Mouse (Mus musculus): Measurements from ENCODE around the gene Nae1. TPM values are rescaled to one million over a fixed set of nuclear protein-coding genes. Genes with fewer than 3 reads are reported as not detected.

Nae1 gene
- polyA plus RNA-seq, 2 experiments = 23.4 to 37.5 TPM

- no peak within 1 kb of the TSS for H3K27ac ChIP-seq
- TF ChIP-seq CTCF (IDR thresholded peaks at IDR 0.05; ENCODE audit: low read depth) (no peak), EP300 (IDR thresholded peaks at IDR 0.05; ENCODE audit: low read depth) (no peak)
- DNase-seq (ENCODE audit: low read depth in 3 of 3, low spot score in 3 of 3) = no peak
- peak within 1 kb of the TSS; percentile 48 for H3K9ac ChIP-seq (replicated peaks)
- peak within 1 kb of the TSS; percentile 28 to 56 for H3K4me3 ChIP-seq (ENCODE audit: insufficient read depth in 1 of 2, low read depth in 2 of 2, low read length in 2 of 2)
- peaks cover 3% of the 10 kb centered on the region; the same call in 1 of the 2 replicates for H3K36me3 ChIP-seq (replicated peaks; ENCODE audit: control insufficient read depth, insufficient read depth, low read depth)
- peak; percentile 35; the same call in 1 of the 2 replicates for ATAC-seq (ENCODE audit: insufficient read depth)
- peak within 1 kb of the TSS; percentile 84 for H3K4me2 ChIP-seq (ENCODE audit: low read depth)
- no peaks in the 10 kb centered on the region for H3K9me3 ChIP-seq (ENCODE audit: control insufficient read depth, low read length)
- no peaks in the 10 kb centered on the region for H3K27me3 ChIP-seq (ENCODE audit: control insufficient read depth, insufficient read depth, low read length)
- WGBS (ENCODE audit: insufficient replicate concordance) = 3% methylated on average over 64 of the region's 64 CpGs
- H3K4me1 ChIP-seq (replicated peaks; ENCODE audit: control insufficient read depth in 2 of 2, insufficient read depth in 2 of 2, low read length in 1 of 2) = 0 out of 4 replicates have a peak, but pooled peaks cover 0 to 1% of the 10 kb centered on the region in 2 experiments
Observed at GRCm38 (mm10) chr8:104509061-104510006, 25.1 kb downstream of the Nae1 start, which contains the start of gene Terb1. Gene Terb1 (minus strand): TSS chr8:104509910.

DNA sequence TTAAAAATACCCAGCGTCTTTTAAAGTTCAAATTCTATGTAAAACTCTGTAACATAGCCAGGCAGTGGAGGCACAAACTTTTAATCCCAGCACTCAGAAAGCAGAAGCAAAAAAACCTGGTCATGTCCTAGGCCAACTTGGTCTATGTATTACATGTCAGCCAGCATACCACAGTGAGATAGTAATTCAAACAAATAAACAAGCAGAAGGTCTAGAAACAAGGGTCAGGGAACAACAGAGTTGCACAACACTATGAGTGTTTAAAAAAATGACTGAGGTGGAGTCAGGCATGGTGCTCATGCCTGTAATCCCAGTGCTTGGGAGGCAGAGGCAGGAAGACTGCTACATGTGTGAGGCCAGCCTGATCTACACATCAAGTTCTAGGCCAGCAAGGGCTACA, 55.3 kb downstream of the Nae1 start:
- Histone ChIP-seq H3K9ac (replicated peaks) (no peak overlapping the region), H3K4me3 (ENCODE audit: insufficient read depth in 1 of 2, low read depth in 2 of 2, low read length in 2 of 2) (no peak overlapping the region), H3K4me2 (ENCODE audit: low read depth) (no peak overlapping the region), H3K9me3 (ENCODE audit: control insufficient read depth, low read length) (no peaks in the 10 kb centered on the region), H3K4me1 (replicated peaks; ENCODE audit: control insufficient read depth in 2 of 2, insufficient read depth in 2 of 2, low read length in 1 of 2) (no peaks in the 10 kb centered on the region), H3K27me3 (ENCODE audit: control insufficient read depth, insufficient read depth, low read length) (no peaks in the 10 kb centered on the region), H3K36me3 (replicated peaks; ENCODE audit: control insufficient read depth, insufficient read depth, low read depth) (no peaks in the 10 kb centered on the region), H3K27ac (no peak overlapping the region)
- 43% methylated on average over 1 of the region's 1 CpGs for WGBS (ENCODE audit: insufficient replicate concordance)
- DNase-seq (ENCODE audit: low read depth in 3 of 3, low spot score in 3 of 3) (no peak), ATAC-seq (ENCODE audit: insufficient read depth) (no peak)
- TF ChIP-seq EP300 (IDR thresholded peaks at IDR 0.05; ENCODE audit: low read depth) (no peak), CTCF (IDR thresholded peaks at IDR 0.05; ENCODE audit: low read depth) (no peak)

DNA sequence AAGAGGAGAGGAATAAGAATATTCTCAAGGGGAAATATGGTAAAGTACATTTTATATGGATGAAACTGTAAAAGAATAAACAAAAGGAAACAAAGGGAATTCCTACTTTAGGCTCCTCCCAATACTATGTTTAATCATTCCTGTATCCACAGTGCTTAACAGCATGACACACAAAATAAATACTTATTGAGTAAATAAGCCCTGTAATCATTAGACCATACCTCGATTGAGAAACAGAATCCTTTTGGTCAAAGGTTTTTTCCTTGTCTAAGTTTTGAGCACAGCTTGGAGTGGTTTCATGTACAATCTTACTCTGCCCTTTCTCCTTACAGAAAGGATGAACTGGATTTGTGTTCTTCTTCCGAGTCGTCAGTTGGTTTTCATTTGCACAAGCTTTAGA, 62.0 kb downstream of the Nae1 start:
- Histone ChIP-seq H3K27me3 (ENCODE audit: control insufficient read depth, insufficient read depth, low read length) (no peaks in the 10 kb centered on the region), H3K9ac (replicated peaks) (no peak overlapping the region), H3K36me3 (replicated peaks; ENCODE audit: control insufficient read depth, insufficient read depth, low read depth) (no peaks in the 10 kb centered on the region), H3K9me3 (ENCODE audit: control insufficient read depth, low read length) (no peaks in the 10 kb centered on the region), H3K4me2 (ENCODE audit: low read depth) (no peak overlapping the region), H3K4me3 (ENCODE audit: insufficient read depth in 1 of 2, low read depth in 2 of 2, low read length in 2 of 2) (no peak overlapping the region), H3K4me1 (replicated peaks; ENCODE audit: control insufficient read depth in 2 of 2, insufficient read depth in 2 of 2, low read length in 1 of 2) (no peaks in the 10 kb centered on the region), H3K27ac (no peak overlapping the region)
- 57% methylated on average over 3 of the region's 3 CpGs for WGBS (ENCODE audit: insufficient replicate concordance)
- TF ChIP-seq CTCF (IDR thresholded peaks at IDR 0.05; ENCODE audit: low read depth) (no peak), EP300 (IDR thresholded peaks at IDR 0.05; ENCODE audit: low read depth) (no peak)
- ATAC-seq (ENCODE audit: insufficient read depth) (no peak), DNase-seq (ENCODE audit: low read depth in 3 of 3, low spot score in 3 of 3) (no peak)

- WGBS (ENCODE audit: insufficient replicate concordance) = 35% methylated on average over 2 of the region's 2 CpGs
- no peak overlapping the region for H3K4me3 ChIP-seq (ENCODE audit: insufficient read depth in 1 of 2, low read depth in 2 of 2, low read length in 2 of 2)
- H3K27ac ChIP-seq = no peak overlapping the region
- no peaks in the 10 kb centered on the region for H3K9me3 ChIP-seq (ENCODE audit: control insufficient read depth, low read length)
- no peaks in the 10 kb centered on the region for H3K36me3 ChIP-seq (replicated peaks; ENCODE audit: control insufficient read depth, insufficient read depth, low read depth)
- no peak for DNase-seq (ENCODE audit: low read depth in 3 of 3, low spot score in 3 of 3)
- no peak overlapping the region for H3K4me2 ChIP-seq (ENCODE audit: low read depth)
- no peak for ATAC-seq (ENCODE audit: insufficient read depth)
- no peaks in the 10 kb centered on the region for H3K27me3 ChIP-seq (ENCODE audit: control insufficient read depth, insufficient read depth, low read length)
- no peak overlapping the region for H3K9ac ChIP-seq (replicated peaks)
- no peaks in the 10 kb centered on the region for H3K4me1 ChIP-seq (replicated peaks; ENCODE audit: control insufficient read depth in 2 of 2, insufficient read depth in 2 of 2, low read length in 1 of 2)
- TF ChIP-seq CTCF (IDR thresholded peaks at IDR 0.05; ENCODE audit: low read depth) (no peak), EP300 (IDR thresholded peaks at IDR 0.05; ENCODE audit: low read depth) (no peak)
Observed at GRCm38 (mm10) chr8:104467463-104467862, 67.0 kb downstream of the Nae1 start.

Other genes starting within 250 kb of the Nae1 start
- gene Cmtm2a, start 241.5 kb downstream of the Nae1 start, polyA plus RNA-seq (2012; rRNA removed) = not detected in 2 replicates
- gene Cmtm2a, start 241.5 kb downstream of the Nae1 start, polyA plus RNA-seq (2014; fragmentation: Nextera tagmentation; extraction: Ambion mirVana) = not detected in 2 replicates
- gene Gm45711, start 224.6 kb downstream of the Nae1 start, polyA plus RNA-seq (2012; rRNA removed) = not detected in 2 replicates
- not detected in 2 replicates for gene Gm45711, start 224.6 kb downstream of the Nae1 start, polyA plus RNA-seq (2014; fragmentation: Nextera tagmentation; extraction: Ambion mirVana)
- gene Cmtm1, start 224.5 kb downstream of the Nae1 start, polyA plus RNA-seq (2012; rRNA removed) = not detected in 2 replicates
- gene Cmtm1, start 224.5 kb downstream of the Nae1 start, polyA plus RNA-seq (2014; fragmentation: Nextera tagmentation; extraction: Ambion mirVana) = not detected in 2 replicates
- not detected in 2 replicates for gene Gm11020, start 213.1 kb downstream of the Nae1 start, polyA plus RNA-seq (2012; rRNA removed)
- not detected in 2 replicates for gene Gm11020, start 213.1 kb downstream of the Nae1 start, polyA plus RNA-seq (2014; fragmentation: Nextera tagmentation; extraction: Ambion mirVana)
- not detected in 2 replicates for gene Cmtm2b, start 212.4 kb downstream of the Nae1 start, polyA plus RNA-seq (2012; rRNA removed)
- not detected in 2 replicates for gene Cmtm2b, start 212.4 kb downstream of the Nae1 start, polyA plus RNA-seq (2014; fragmentation: Nextera tagmentation; extraction: Ambion mirVana)
- 14.0 and 14.3 TPM in 2 replicates for gene Cmtm3, start 195.2 kb downstream of the Nae1 start, polyA plus RNA-seq (2012; rRNA removed)
- gene Cmtm3, start 195.2 kb downstream of the Nae1 start, polyA plus RNA-seq (2014; fragmentation: Nextera tagmentation; extraction: Ambion mirVana) = 14.1 and 14.6 TPM in 2 replicates
- gene Cmtm4, start 138.8 kb downstream of the Nae1 start, polyA plus RNA-seq (2012; rRNA removed) = 1.7 TPM in 2 replicates
- 0.44 and 0.54 TPM in 2 replicates for gene Cmtm4, start 138.8 kb downstream of the Nae1 start, polyA plus RNA-seq (2014; fragmentation: Nextera tagmentation; extraction: Ambion mirVana)
- 5.8 and 9.4 TPM in 2 replicates for gene Dync1li2, start 91.6 kb downstream of the Nae1 start, polyA plus RNA-seq (2012; rRNA removed)
- gene Dync1li2, start 91.6 kb downstream of the Nae1 start, polyA plus RNA-seq (2014; fragmentation: Nextera tagmentation; extraction: Ambion mirVana) = 8.2 and 9.8 TPM in 2 replicates
- not detected in 2 replicates for gene Terb1, start 24.7 kb downstream of the Nae1 start, polyA plus RNA-seq (2012; rRNA removed)
- gene Terb1, start 24.7 kb downstream of the Nae1 start, polyA plus RNA-seq (2014; fragmentation: Nextera tagmentation; extraction: Ambion mirVana) = not detected in 2 replicates
- 2.5 and 5.0 TPM in 2 replicates for gene Car7, start 52 bp upstream of the Nae1 start, polyA plus RNA-seq (2012; rRNA removed)
- gene Car7, start 52 bp upstream of the Nae1 start, polyA plus RNA-seq (2014; fragmentation: Nextera tagmentation; extraction: Ambion mirVana) = 5.0 and 11.2 TPM in 2 replicates
- gene Pdp2, start 56.8 kb upstream of the Nae1 start, polyA plus RNA-seq (2012; rRNA removed) = 1.4 and 1.5 TPM in 2 replicates
- gene Pdp2, start 56.8 kb upstream of the Nae1 start, polyA plus RNA-seq (2014; fragmentation: Nextera tagmentation; extraction: Ambion mirVana) = 2.4 and 2.6 TPM in 2 replicates
- 0.01 and 0.02 TPM in 2 replicates for gene Cdh16, start 89.8 kb upstream of the Nae1 start, polyA plus RNA-seq (2012; rRNA removed)
- gene Cdh16, start 89.8 kb upstream of the Nae1 start, polyA plus RNA-seq (2014; fragmentation: Nextera tagmentation; extraction: Ambion mirVana) = not detected in 2 replicates
- 0.21 and 0.25 TPM in 2 replicates for gene Rrad, start 96.7 kb upstream of the Nae1 start, polyA plus RNA-seq (2012; rRNA removed)
- 0.10 and 0.54 TPM in 2 replicates for gene Rrad, start 96.7 kb upstream of the Nae1 start, polyA plus RNA-seq (2014; fragmentation: Nextera tagmentation; extraction: Ambion mirVana)
- gene Ciao2b, start 107.3 kb upstream of the Nae1 start, polyA plus RNA-seq (2012; rRNA removed) = 33.2 and 38.5 TPM in 2 replicates
- 49.6 and 50.3 TPM in 2 replicates for gene Ciao2b, start 107.3 kb upstream of the Nae1 start, polyA plus RNA-seq (2014; fragmentation: Nextera tagmentation; extraction: Ambion mirVana)
- gene Ces2a, start 199.4 kb upstream of the Nae1 start, polyA plus RNA-seq (2012; rRNA removed) = 10.6 and 11.3 TPM in 2 replicates
- 9.9 and 12.1 TPM in 2 replicates for gene Ces2a, start 199.4 kb upstream of the Nae1 start, polyA plus RNA-seq (2014; fragmentation: Nextera tagmentation; extraction: Ambion mirVana)